Mouse (Mus musculus): Measurements from ENCODE around the gene Cass4. TPM values are rescaled to one million over a fixed set of nuclear protein-coding genes. Genes with fewer than 3 reads are reported as not detected.

Gene Cass4
- polyA plus RNA-seq, 1 experiment = 0.37 TPM

GRCm38 (mm10) chr2:172412454-172412853, 18.9 kb downstream of the Cass4 start:
- 21% methylated on average over 9 of the region's 9 CpGs for WGBS
- no peaks in the 10 kb centered on the region for H3K27me3 ChIP-seq (ENCODE audit: control insufficient read depth, insufficient read depth, low read length)
- H3K27ac ChIP-seq (ENCODE audit: insufficient read depth, low read depth, low read length) = no peak overlapping the region
- H3K36me3 ChIP-seq (ENCODE audit: control insufficient read depth, insufficient read depth, low read length) = no peaks in the 10 kb centered on the region
- H3K4me3 ChIP-seq (ENCODE audit: low read depth, low read length) = peak overlapping the region; percentile 15; the same call in 1 of the 2 replicates
- H3K4me1 ChIP-seq (ENCODE audit: control insufficient read depth, insufficient read depth, insufficient read length, low read length) = no peaks in the 10 kb centered on the region
- TF ChIP-seq POLR2A (IDR thresholded peaks at IDR 0.05; ENCODE audit: low read depth, low read length) = no peak
- TF ChIP-seq CTCF (IDR thresholded peaks at IDR 0.05; ENCODE audit: extremely low read depth, insufficient read length, insufficient replicate concordance, low read depth, low read length) = no peak

- 22% methylated on average over 4 of the region's 4 CpGs for WGBS
- Histone ChIP-seq H3K4me1 (ENCODE audit: control insufficient read depth, insufficient read depth, insufficient read length, low read length) (no peaks in the 10 kb centered on the region), H3K27ac (ENCODE audit: insufficient read depth, low read depth, low read length) (no peak overlapping the region), H3K36me3 (ENCODE audit: control insufficient read depth, insufficient read depth, low read length) (no peaks in the 10 kb centered on the region), H3K27me3 (ENCODE audit: control insufficient read depth, insufficient read depth, low read length) (no peaks in the 10 kb centered on the region), H3K4me3 (ENCODE audit: low read depth, low read length) (no peak overlapping the region)
- no peak for TF ChIP-seq CTCF (IDR thresholded peaks at IDR 0.05; ENCODE audit: extremely low read depth, insufficient read length, insufficient replicate concordance, low read depth, low read length)
- TF ChIP-seq POLR2A (IDR thresholded peaks at IDR 0.05; ENCODE audit: low read depth, low read length) = no peak
Measured at GRCm38 (mm10) chr2:172413273-172413672, 19.7 kb downstream of the Cass4 start.

- no peaks in the 10 kb centered on the region for H3K4me1 ChIP-seq (ENCODE audit: control insufficient read depth, insufficient read depth, insufficient read length, low read length)
- 50% methylated on average over 5 of the region's 5 CpGs for WGBS
- H3K4me3 ChIP-seq (ENCODE audit: low read depth, low read length) = no peak overlapping the region
- TF ChIP-seq POLR2A (IDR thresholded peaks at IDR 0.05; ENCODE audit: low read depth, low read length) = no peak
- no peak for TF ChIP-seq CTCF (IDR thresholded peaks at IDR 0.05; ENCODE audit: extremely low read depth, insufficient read length, insufficient replicate concordance, low read depth, low read length)
- no peaks in the 10 kb centered on the region for H3K36me3 ChIP-seq (ENCODE audit: control insufficient read depth, insufficient read depth, low read length)
- no peak overlapping the region for H3K27ac ChIP-seq (ENCODE audit: insufficient read depth, low read depth, low read length)
- H3K27me3 ChIP-seq (ENCODE audit: control insufficient read depth, insufficient read depth, low read length) = no peaks in the 10 kb centered on the region
Measured at GRCm38 (mm10) chr2:172413894-172414293, 20.3 kb downstream of the Cass4 start.

GRCm38 (mm10) chr2:172416218-172416617, 22.6 kb downstream of the Cass4 start:
- Histone ChIP-seq H3K27me3 (ENCODE audit: control insufficient read depth, insufficient read depth, low read length) (no peaks in the 10 kb centered on the region), H3K36me3 (ENCODE audit: control insufficient read depth, insufficient read depth, low read length) (no peaks in the 10 kb centered on the region), H3K4me1 (ENCODE audit: control insufficient read depth, insufficient read depth, insufficient read length, low read length) (no peaks in the 10 kb centered on the region), H3K4me3 (ENCODE audit: low read depth, low read length) (no peak overlapping the region), H3K27ac (ENCODE audit: insufficient read depth, low read depth, low read length) (no peak overlapping the region)
- 60% methylated on average over 12 of the region's 12 CpGs for WGBS
- TF ChIP-seq CTCF (IDR thresholded peaks at IDR 0.05; ENCODE audit: extremely low read depth, insufficient read length, insufficient replicate concordance, low read depth, low read length) = no peak
- no peak for TF ChIP-seq POLR2A (IDR thresholded peaks at IDR 0.05; ENCODE audit: low read depth, low read length)

GRCm38 (mm10) chr2:172416876-172417275, 23.3 kb downstream of the Cass4 start:
- TF ChIP-seq CTCF (IDR thresholded peaks at IDR 0.05; ENCODE audit: extremely low read depth, insufficient read length, insufficient replicate concordance, low read depth, low read length) = no peak
- TF ChIP-seq POLR2A (IDR thresholded peaks at IDR 0.05; ENCODE audit: low read depth, low read length) = no peak
- H3K36me3 ChIP-seq (ENCODE audit: control insufficient read depth, insufficient read depth, low read length) = no peaks in the 10 kb centered on the region
- H3K27ac ChIP-seq (ENCODE audit: insufficient read depth, low read depth, low read length) = no peak overlapping the region
- no peaks in the 10 kb centered on the region for H3K4me1 ChIP-seq (ENCODE audit: control insufficient read depth, insufficient read depth, insufficient read length, low read length)
- WGBS = 78% methylated on average over 5 of the region's 5 CpGs
- no peaks in the 10 kb centered on the region for H3K27me3 ChIP-seq (ENCODE audit: control insufficient read depth, insufficient read depth, low read length)
- no peak overlapping the region for H3K4me3 ChIP-seq (ENCODE audit: low read depth, low read length)

GRCm38 (mm10) chr2:172418208-172418607, 24.6 kb downstream of the Cass4 start:
- TF ChIP-seq POLR2A (IDR thresholded peaks at IDR 0.05; ENCODE audit: low read depth, low read length) (no peak), CTCF (IDR thresholded peaks at IDR 0.05; ENCODE audit: extremely low read depth, insufficient read length, insufficient replicate concordance, low read depth, low read length) (no peak)
- 87% methylated on average over 5 of the region's 5 CpGs for WGBS
- Histone ChIP-seq H3K27me3 (ENCODE audit: control insufficient read depth, insufficient read depth, low read length) (no peaks in the 10 kb centered on the region), H3K36me3 (ENCODE audit: control insufficient read depth, insufficient read depth, low read length) (no peaks in the 10 kb centered on the region), H3K4me3 (ENCODE audit: low read depth, low read length) (no peak overlapping the region), H3K27ac (ENCODE audit: insufficient read depth, low read depth, low read length) (no peak overlapping the region), H3K4me1 (ENCODE audit: control insufficient read depth, insufficient read depth, insufficient read length, low read length) (no peaks in the 10 kb centered on the region)

- no peak overlapping the region for H3K27ac ChIP-seq (ENCODE audit: insufficient read depth, low read depth, low read length)
- no peaks in the 10 kb centered on the region for H3K27me3 ChIP-seq (ENCODE audit: control insufficient read depth, insufficient read depth, low read length)
- TF ChIP-seq POLR2A (IDR thresholded peaks at IDR 0.05; ENCODE audit: low read depth, low read length) (no peak), CTCF (IDR thresholded peaks at IDR 0.05; ENCODE audit: extremely low read depth, insufficient read length, insufficient replicate concordance, low read depth, low read length) (no peak)
- 19% methylated on average over 1 of the region's 1 CpGs for WGBS
- H3K4me1 ChIP-seq (ENCODE audit: control insufficient read depth, insufficient read depth, insufficient read length, low read length) = no peaks in the 10 kb centered on the region
- no peaks in the 10 kb centered on the region for H3K36me3 ChIP-seq (ENCODE audit: control insufficient read depth, insufficient read depth, low read length)
- H3K4me3 ChIP-seq (ENCODE audit: low read depth, low read length) = no peak overlapping the region
Measured at GRCm38 (mm10) chr2:172430609-172431008, 37.0 kb downstream of the Cass4 start.

- H3K4me3 ChIP-seq (ENCODE audit: low read depth, low read length) = no peak overlapping the region
- no peak overlapping the region for H3K27ac ChIP-seq (ENCODE audit: insufficient read depth, low read depth, low read length)
- no peaks in the 10 kb centered on the region for H3K36me3 ChIP-seq (ENCODE audit: control insufficient read depth, insufficient read depth, low read length)
- no peaks in the 10 kb centered on the region for H3K27me3 ChIP-seq (ENCODE audit: control insufficient read depth, insufficient read depth, low read length)
- 43% methylated on average over 5 of the region's 5 CpGs for WGBS
- TF ChIP-seq CTCF (IDR thresholded peaks at IDR 0.05; ENCODE audit: extremely low read depth, insufficient read length, insufficient replicate concordance, low read depth, low read length) (no peak), POLR2A (IDR thresholded peaks at IDR 0.05; ENCODE audit: low read depth, low read length) (no peak)
- no peaks in the 10 kb centered on the region for H3K4me1 ChIP-seq (ENCODE audit: control insufficient read depth, insufficient read depth, insufficient read length, low read length)
Measured at GRCm38 (mm10) chr2:172433746-172434145, 40.2 kb downstream of the Cass4 start.

All from small intestine, adult 2 months (tissue).